Mouse (Mus musculus): ENCODE measurements at regions not wholly inside any gene's neighbourhood (a gene's known extent, or its start where the extent isn't known, plus 50 kb on each side); places are given as distances from the start of the nearest gene placed in this dataset.
A peak's percentile ranks its signal among the peaks of the same experiment; 100 is the strongest.

GRCm38 (mm10) chr12:80022181-80023106, 90.4 kb downstream of the Zfp36l1 start:
- in situ Hi-C loops (cut with MboI; ENCODE audit: low sequenced_read_pairs in 2 of 2, unreplicated experiment in 2 of 2) = no loop called here
- H3K4me3 ChIP-seq (ENCODE audit: insufficient read depth in 1 of 2, low read depth in 1 of 2, low read length in 2 of 2, poor library complexity in 1 of 2, severe bottlenecking in 1 of 2) = no peak overlapping the region
- no peak overlapping the region for H3K27ac ChIP-seq (ENCODE audit: insufficient read depth, low read depth, low read length, poor library complexity, severe bottlenecking)

GRCm38 (mm10) chr12:80021030-80021473, 91.8 kb downstream of the Zfp36l1 start:
- no peak for DNase-seq (ENCODE audit: low read depth, low spot score)
- peaks cover 0 to 13% of the 10 kb centered on the region in 2 experiments; a peak in 2 of 4 replicates for H3K4me1 ChIP-seq (ENCODE audit: control insufficient read depth in 2 of 2, insufficient read depth in 2 of 2, low read length in 2 of 2, poor library complexity in 1 of 2)
- H3K4me3 ChIP-seq (ENCODE audit: insufficient read depth in 1 of 2, low read depth in 1 of 2, low read length in 2 of 2, poor library complexity in 1 of 2, severe bottlenecking in 1 of 2) = no peak overlapping the region
- in situ Hi-C loops (cut with MboI; ENCODE audit: low sequenced_read_pairs in 2 of 2, unreplicated experiment in 2 of 2) = no loop called here
- H3K27ac ChIP-seq (ENCODE audit: insufficient read depth, low read depth, low read length, poor library complexity, severe bottlenecking) = no peak overlapping the region
- no peak overlapping the region for H3K9ac ChIP-seq (ENCODE audit: insufficient read depth, low read depth, low read length, poor library complexity, severe bottlenecking)
- no peaks in the 10 kb centered on the region for H3K9me3 ChIP-seq (ENCODE audit: control insufficient read depth, insufficient read depth, low read depth, low read length)
- no peaks in the 10 kb centered on the region for H3K36me3 ChIP-seq (ENCODE audit: control insufficient read depth, insufficient read depth, low read length, poor library complexity, severe bottlenecking)
- no peak for TF ChIP-seq ZC3H11A (IDR thresholded peaks at IDR 0.05; ENCODE audit: borderline replicate concordance, low read depth, low read length)

More at GRCm38 (mm10) chr12:80022181-80023106, 90.4 kb downstream of the Zfp36l1 start:
- H3K9me3 ChIP-seq (ENCODE audit: control insufficient read depth, insufficient read depth, low read depth, low read length) = no peaks in the 10 kb centered on the region
- no peak for DNase-seq (ENCODE audit: low read depth, low spot score)
- H3K4me1 ChIP-seq (ENCODE audit: control insufficient read depth in 2 of 2, insufficient read depth in 2 of 2, low read length in 2 of 2, poor library complexity in 1 of 2) = peaks cover 0 to 13% of the 10 kb centered on the region in 2 experiments; a peak in 2 of 4 replicates
- 0 out of 2 replicates have a peak, but pooled peaks have one; percentile 4 for TF ChIP-seq CHD2 (IDR thresholded peaks at IDR 0.05; ENCODE audit: low read depth, low read length)
- no peak for TF ChIP-seq ZC3H11A (IDR thresholded peaks at IDR 0.05; ENCODE audit: borderline replicate concordance, low read depth, low read length)
- no peaks in the 10 kb centered on the region for H3K36me3 ChIP-seq (ENCODE audit: control insufficient read depth, insufficient read depth, low read length, poor library complexity, severe bottlenecking)
- H3K9ac ChIP-seq (ENCODE audit: insufficient read depth, low read depth, low read length, poor library complexity, severe bottlenecking) = no peak overlapping the region

GRCm38 (mm10) chr12:80018086-80018485, 94.7 kb downstream of the Zfp36l1 start:
- Histone ChIP-seq H3K36me3 (ENCODE audit: control insufficient read depth, insufficient read depth, low read length, poor library complexity, severe bottlenecking) (no peaks in the 10 kb centered on the region), H3K4me3 (ENCODE audit: insufficient read depth in 1 of 2, low read depth in 1 of 2, low read length in 2 of 2, poor library complexity in 1 of 2, severe bottlenecking in 1 of 2) (no peak overlapping the region), H3K27ac (ENCODE audit: insufficient read depth, low read depth, low read length, poor library complexity, severe bottlenecking) (no peak overlapping the region), H3K9ac (ENCODE audit: insufficient read depth, low read depth, low read length, poor library complexity, severe bottlenecking) (no peak overlapping the region), H3K4me1 (ENCODE audit: control insufficient read depth in 2 of 2, insufficient read depth in 2 of 2, low read length in 2 of 2, poor library complexity in 1 of 2) (peaks cover 2 to 10% of the 10 kb centered on the region in 2 experiments; a peak in 3 of 4 replicates), H3K9me3 (ENCODE audit: control insufficient read depth, insufficient read depth, low read depth, low read length) (no peaks in the 10 kb centered on the region)
- no peak for DNase-seq (ENCODE audit: low read depth, low spot score)
- TF ChIP-seq MAFK (IDR thresholded peaks at IDR 0.05; ENCODE audit: insufficient read depth, low read depth, low read length) (no peak), CHD2 (IDR thresholded peaks at IDR 0.05; ENCODE audit: low read depth, low read length) (no peak), ZC3H11A (IDR thresholded peaks at IDR 0.05; ENCODE audit: borderline replicate concordance, low read depth, low read length) (no peak), ZNF384 (IDR thresholded peaks at IDR 0.05; ENCODE audit: low read depth, low read length) (no peak), HCFC1 (IDR thresholded peaks at IDR 0.05; ENCODE audit: borderline replicate concordance, insufficient read depth, low read length) (no peak)
- in situ Hi-C loops (cut with MboI; ENCODE audit: low sequenced_read_pairs in 2 of 2, unreplicated experiment in 2 of 2) = no loop called here

GRCm38 (mm10) chr12:80017376-80017929, 95.4 kb downstream of the Zfp36l1 start:
- H3K4me3 ChIP-seq (ENCODE audit: insufficient read depth in 1 of 2, low read depth in 1 of 2, low read length in 2 of 2, poor library complexity in 1 of 2, severe bottlenecking in 1 of 2) = no peak overlapping the region
- H3K9ac ChIP-seq (ENCODE audit: insufficient read depth, low read depth, low read length, poor library complexity, severe bottlenecking) = no peak overlapping the region
- in situ Hi-C loops (cut with MboI; ENCODE audit: low sequenced_read_pairs in 2 of 2, unreplicated experiment in 2 of 2) = no loop called here
- H3K9me3 ChIP-seq (ENCODE audit: control insufficient read depth, insufficient read depth, low read depth, low read length) = no peaks in the 10 kb centered on the region
- H3K4me1 ChIP-seq (ENCODE audit: control insufficient read depth in 2 of 2, insufficient read depth in 2 of 2, low read length in 2 of 2, poor library complexity in 1 of 2) = peaks cover 2 to 7% of the 10 kb centered on the region in 2 experiments; a peak in 3 of 4 replicates
- no peak overlapping the region for H3K27ac ChIP-seq (ENCODE audit: insufficient read depth, low read depth, low read length, poor library complexity, severe bottlenecking)
- no peak for DNase-seq (ENCODE audit: low read depth, low spot score)
- H3K36me3 ChIP-seq (ENCODE audit: control insufficient read depth, insufficient read depth, low read length, poor library complexity, severe bottlenecking) = no peaks in the 10 kb centered on the region
- no peak for TF ChIP-seq ZC3H11A (IDR thresholded peaks at IDR 0.05; ENCODE audit: borderline replicate concordance, low read depth, low read length)
- TF ChIP-seq HCFC1 (IDR thresholded peaks at IDR 0.05; ENCODE audit: borderline replicate concordance, insufficient read depth, low read length) = no peak
- no peak for TF ChIP-seq CHD2 (IDR thresholded peaks at IDR 0.05; ENCODE audit: low read depth, low read length)
- no peak for TF ChIP-seq ZNF384 (IDR thresholded peaks at IDR 0.05; ENCODE audit: low read depth, low read length)
- TF ChIP-seq MAFK (IDR thresholded peaks at IDR 0.05; ENCODE audit: insufficient read depth, low read depth, low read length) = no peak

Measured in ES-E14 (cell line).